Mouse (Mus musculus): ENCODE measurements around the gene Col15a1. TPM values are rescaled to one million over a fixed set of nuclear protein-coding genes. Genes with fewer than 3 reads are reported as not detected.

Gene Col15a1
- polyA plus RNA-seq, 1 experiment from 2014 or later: 5.2 TPM

- Histone ChIP-seq H3K4me3 (replicated peaks) (no peak overlapping the region), H3K4me1 (no peaks in the 10 kb centered on the region; the same call in 1 of the 2 replicates), H3K9me3 (no peaks in the 10 kb centered on the region), H3K36me3 (replicated peaks) (no peaks in the 10 kb centered on the region), H3K9ac (no peak overlapping the region), H3K4me2 (no peak overlapping the region), H3K27ac (no peak overlapping the region), H3K27me3 (no peaks in the 10 kb centered on the region)
- ATAC-seq (ENCODE audit: low FRiP score): no peak
- WGBS: 83% methylated on average over 16 of the region's 16 CpGs
Observed at GRCm38 (mm10) chr4:47293771-47294543, 86.0 kb downstream of the Col15a1 start.

DNA sequence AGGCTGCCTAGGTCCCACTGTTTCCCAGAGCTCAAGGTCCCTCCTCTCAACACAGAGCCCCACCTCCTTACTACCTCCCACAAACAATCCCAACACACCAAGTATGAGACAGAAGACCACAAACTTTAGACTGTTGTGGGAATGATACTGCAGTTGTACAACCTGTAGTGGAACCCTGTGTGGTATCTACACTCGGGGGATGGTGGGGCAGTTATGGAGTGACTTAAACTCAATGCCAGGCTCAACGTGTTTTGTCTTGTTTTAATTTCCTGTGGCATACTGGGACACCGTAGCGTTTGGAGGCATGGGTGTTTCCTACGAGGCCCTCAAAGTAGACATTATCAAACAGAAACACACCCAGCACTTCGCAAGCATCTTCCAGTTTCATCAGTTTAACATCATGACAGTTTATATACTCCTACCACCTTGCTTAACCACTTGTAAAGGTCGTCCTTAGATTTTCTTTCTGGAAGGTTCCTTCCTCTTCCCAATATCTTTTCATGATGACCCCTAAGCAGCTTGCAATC, 86.6 kb downstream of the Col15a1 start:
- Histone ChIP-seq H3K36me3 (replicated peaks) (no peaks in the 10 kb centered on the region), H3K9me3 (no peaks in the 10 kb centered on the region), H3K4me3 (replicated peaks) (no peak overlapping the region), H3K4me2 (no peak overlapping the region), H3K9ac (no peak overlapping the region), H3K27ac (no peak overlapping the region), H3K27me3 (no peaks in the 10 kb centered on the region), H3K4me1 (no peaks in the 10 kb centered on the region; the same call in 1 of the 2 replicates)
- 92% methylated on average over 7 of the region's 7 CpGs for WGBS
- no peak for ATAC-seq (ENCODE audit: low FRiP score)

DNA sequence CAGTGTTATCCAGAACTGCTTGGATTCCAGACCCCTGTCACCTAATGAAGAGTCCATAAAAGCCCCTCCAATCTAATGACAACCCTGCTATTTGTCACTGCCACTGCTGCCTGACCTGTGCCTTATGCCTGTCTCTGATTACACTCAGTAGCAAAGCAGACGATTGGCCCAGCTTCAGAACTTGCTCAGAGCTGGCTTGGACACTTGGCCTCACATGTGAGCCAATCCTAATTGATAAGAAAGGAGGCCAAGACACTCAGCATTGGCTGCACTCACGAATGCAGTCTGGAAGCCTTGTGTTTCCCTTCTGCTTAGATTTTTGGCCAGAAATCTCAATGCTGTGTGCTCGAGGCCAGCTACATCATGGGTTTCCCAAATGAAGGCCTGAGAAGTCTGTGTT, 87.6 kb downstream of the Col15a1 start:
- H3K4me2 ChIP-seq: no peak overlapping the region
- no peaks in the 10 kb centered on the region for H3K9me3 ChIP-seq
- H3K27me3 ChIP-seq: no peaks in the 10 kb centered on the region
- no peak overlapping the region for H3K9ac ChIP-seq
- no peak for ATAC-seq (ENCODE audit: low FRiP score)
- WGBS: 72% methylated on average over 3 of the region's 3 CpGs
- no peak overlapping the region for H3K4me3 ChIP-seq (replicated peaks)
- H3K36me3 ChIP-seq (replicated peaks): no peaks in the 10 kb centered on the region
- H3K27ac ChIP-seq: no peak overlapping the region
- no peaks in the 10 kb centered on the region; the same call in 1 of the 2 replicates for H3K4me1 ChIP-seq

DNA sequence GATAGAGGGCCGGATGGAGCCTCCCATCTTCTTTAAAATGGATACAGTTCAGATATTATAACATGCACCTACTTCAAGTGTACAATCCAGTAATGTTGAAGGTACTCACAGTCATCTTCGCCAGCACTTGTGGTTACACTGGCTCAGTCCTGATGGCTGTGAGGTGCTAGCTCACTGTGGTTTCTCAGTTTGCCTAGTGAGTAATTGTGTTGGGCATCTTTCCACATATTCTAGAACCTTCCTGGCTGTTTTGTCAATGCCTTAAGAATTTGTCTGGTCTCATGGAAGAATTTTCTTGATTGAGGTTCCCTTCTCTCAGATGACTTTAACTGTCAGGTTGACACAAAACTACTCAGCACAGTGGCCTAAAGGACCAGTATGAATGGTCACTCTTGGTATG, 92.7 kb downstream of the Col15a1 start:
- H3K4me3 ChIP-seq (replicated peaks): no peak overlapping the region
- no peak overlapping the region for H3K4me2 ChIP-seq

GRCm38 (mm10) chr4:47302610-47303009, 94.6 kb downstream of the Col15a1 start:
- no peaks in the 10 kb centered on the region for H3K36me3 ChIP-seq (replicated peaks)
- H3K9me3 ChIP-seq: no peaks in the 10 kb centered on the region
- no peak for ATAC-seq (ENCODE audit: low FRiP score)
- no peak overlapping the region for H3K27ac ChIP-seq
- WGBS: 93% methylated on average over 7 of the region's 7 CpGs
- H3K27me3 ChIP-seq: no peaks in the 10 kb centered on the region
- no peak overlapping the region for H3K9ac ChIP-seq
- no peak overlapping the region for H3K4me3 ChIP-seq (replicated peaks)
- no peak overlapping the region for H3K4me2 ChIP-seq
- H3K4me1 ChIP-seq: no peaks in the 10 kb centered on the region

More for the DNA sequence above, 92.7 kb downstream of the Col15a1 start:
- 92% methylated on average over 2 of the region's 2 CpGs for WGBS
- no peak for ATAC-seq (ENCODE audit: low FRiP score)
- no peak overlapping the region for H3K27ac ChIP-seq
- no peaks in the 10 kb centered on the region for H3K9me3 ChIP-seq
- H3K27me3 ChIP-seq: no peaks in the 10 kb centered on the region
- no peaks in the 10 kb centered on the region for H3K36me3 ChIP-seq (replicated peaks)
- H3K9ac ChIP-seq: no peak overlapping the region
- H3K4me1 ChIP-seq: no peaks in the 10 kb centered on the region

GRCm38 (mm10) chr4:47303340-47303998, 95.5 kb downstream of the Col15a1 start:
- 71% methylated on average over 5 of the region's 5 CpGs for WGBS
- Histone ChIP-seq H3K36me3 (replicated peaks) (no peaks in the 10 kb centered on the region), H3K9ac (no peak overlapping the region), H3K4me1 (no peaks in the 10 kb centered on the region), H3K4me3 (replicated peaks) (no peak overlapping the region), H3K4me2 (no peak overlapping the region), H3K27me3 (no peaks in the 10 kb centered on the region), H3K27ac (no peak overlapping the region), H3K9me3 (no peaks in the 10 kb centered on the region)
- no peak for ATAC-seq (ENCODE audit: low FRiP score)

DNA sequence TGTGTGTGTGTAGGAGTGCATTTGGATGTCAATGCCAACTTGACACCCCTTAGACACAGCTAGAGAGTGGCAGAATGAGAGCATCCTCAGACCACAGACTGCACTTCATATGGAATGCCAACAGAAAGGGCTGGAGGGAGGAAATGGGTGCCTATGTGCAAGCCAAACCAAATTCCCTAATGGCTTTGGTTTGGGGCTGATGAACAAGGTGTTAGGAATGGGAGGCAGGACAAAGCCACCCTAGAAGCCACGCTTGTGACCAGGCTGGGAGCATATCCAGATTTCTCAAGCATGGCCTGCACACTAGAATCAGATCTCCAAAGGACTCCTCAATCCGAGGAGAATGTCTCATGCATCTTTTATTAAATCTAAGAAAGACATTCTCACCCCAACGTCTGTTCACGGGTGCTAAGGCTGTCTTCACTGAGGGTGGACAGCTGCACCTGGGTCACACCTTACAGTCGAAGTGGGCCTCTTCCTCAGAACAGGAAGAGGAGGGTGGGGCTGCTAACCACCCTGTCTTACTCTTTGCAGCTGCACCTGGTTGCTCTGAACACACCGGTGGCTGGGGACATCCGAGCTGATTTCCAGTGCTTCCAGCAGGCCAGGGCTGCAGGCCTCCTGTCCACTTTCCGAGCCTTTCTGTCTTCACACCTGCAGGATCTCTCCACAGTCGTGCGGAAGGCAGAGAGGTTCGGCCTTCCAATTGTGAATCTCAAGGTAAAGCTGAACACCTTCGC, 102.1 kb downstream of the Col15a1 start:
- H3K9me3 ChIP-seq: no peaks in the 10 kb centered on the region
- no peak overlapping the region for H3K27ac ChIP-seq
- H3K36me3 ChIP-seq (replicated peaks): no peaks in the 10 kb centered on the region
- WGBS: 91% methylated on average over 12 of the region's 12 CpGs
- no peaks in the 10 kb centered on the region for H3K4me1 ChIP-seq
- no peak overlapping the region for H3K4me3 ChIP-seq (replicated peaks)
- ATAC-seq (ENCODE audit: low FRiP score): no peak
- H3K4me2 ChIP-seq: no peak overlapping the region
- H3K27me3 ChIP-seq: no peaks in the 10 kb centered on the region
- H3K9ac ChIP-seq: no peak overlapping the region

DNA sequence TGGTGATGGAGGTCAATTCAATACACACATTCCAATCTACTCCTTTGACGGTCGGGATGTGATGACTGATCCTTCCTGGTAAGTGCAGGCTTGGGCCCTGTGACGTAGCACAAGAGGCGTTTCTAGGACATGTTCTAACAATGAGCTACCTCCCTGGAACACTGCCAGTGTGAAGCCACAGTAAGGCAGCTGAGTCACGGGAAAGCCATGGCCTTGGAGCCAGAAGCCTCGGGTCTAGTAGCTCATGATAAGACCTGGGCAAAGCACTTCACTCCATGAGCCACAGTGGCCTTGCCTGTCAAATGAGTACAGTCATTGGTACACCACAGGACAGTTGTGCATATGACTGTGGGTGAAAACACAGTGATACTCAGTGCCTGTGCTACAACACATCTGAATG, 102.9 kb downstream of the Col15a1 start:
- H3K27ac ChIP-seq: no peak overlapping the region
- no peaks in the 10 kb centered on the region for H3K9me3 ChIP-seq
- no peaks in the 10 kb centered on the region for H3K36me3 ChIP-seq (replicated peaks)
- H3K4me2 ChIP-seq: no peak overlapping the region
- no peaks in the 10 kb centered on the region for H3K4me1 ChIP-seq
- no peak for ATAC-seq (ENCODE audit: low FRiP score)
- no peaks in the 10 kb centered on the region for H3K27me3 ChIP-seq
- H3K9ac ChIP-seq: no peak overlapping the region
- WGBS: 83% methylated on average over 6 of the region's 6 CpGs
- H3K4me3 ChIP-seq (replicated peaks): no peak overlapping the region

- Histone ChIP-seq H3K9me3 (no peaks in the 10 kb centered on the region), H3K4me2 (no peak overlapping the region), H3K27me3 (no peaks in the 10 kb centered on the region), H3K36me3 (replicated peaks) (no peaks in the 10 kb centered on the region), H3K27ac (no peak overlapping the region), H3K4me1 (no peaks in the 10 kb centered on the region), H3K4me3 (replicated peaks) (no peak overlapping the region), H3K9ac (no peak overlapping the region)
- 89% methylated on average over 6 of the region's 6 CpGs for WGBS
- ATAC-seq (ENCODE audit: low FRiP score): no peak
Observed at GRCm38 (mm10) chr4:47311467-47311866, 103.5 kb downstream of the Col15a1 start.

DNA sequence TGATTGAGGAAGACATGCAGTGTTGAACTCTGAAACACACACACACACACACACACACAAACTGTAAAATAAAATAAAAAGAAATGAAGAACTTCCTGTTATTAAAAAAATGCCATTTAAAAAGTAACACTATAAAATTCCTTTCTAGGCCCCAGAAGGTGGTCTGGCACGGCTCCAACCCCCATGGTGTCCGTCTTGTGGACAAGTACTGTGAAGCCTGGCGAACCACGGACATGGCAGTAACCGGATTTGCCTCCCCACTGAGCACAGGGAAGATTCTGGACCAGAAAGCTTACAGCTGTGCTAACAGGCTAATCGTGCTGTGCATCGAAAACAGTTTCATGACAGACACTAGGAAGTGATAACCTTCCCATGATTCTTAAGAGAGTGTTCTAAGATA, 104.0 kb downstream of the Col15a1 start:
- Histone ChIP-seq H3K9me3 (no peaks in the 10 kb centered on the region), H3K4me2 (no peak overlapping the region), H3K36me3 (replicated peaks) (no peaks in the 10 kb centered on the region), H3K27ac (no peak overlapping the region), H3K9ac (no peak overlapping the region), H3K27me3 (no peaks in the 10 kb centered on the region), H3K4me3 (replicated peaks) (no peak overlapping the region), H3K4me1 (no peaks in the 10 kb centered on the region)
- 80% methylated on average over 7 of the region's 7 CpGs for WGBS
- no peak for ATAC-seq (ENCODE audit: low FRiP score)

GRCm38 (mm10) chr4:47312676-47313075, 104.7 kb downstream of the Col15a1 start:
- Histone ChIP-seq H3K4me2 (no peak overlapping the region), H3K36me3 (replicated peaks) (no peaks in the 10 kb centered on the region), H3K9ac (no peak overlapping the region), H3K4me1 (no peaks in the 10 kb centered on the region), H3K9me3 (no peaks in the 10 kb centered on the region), H3K27me3 (no peaks in the 10 kb centered on the region), H3K4me3 (replicated peaks) (no peak overlapping the region), H3K27ac (no peak overlapping the region)
- 85% methylated on average over 14 of the region's 14 CpGs for WGBS
- no peak for ATAC-seq (ENCODE audit: low FRiP score)

- Histone ChIP-seq H3K36me3 (replicated peaks) (no peaks in the 10 kb centered on the region), H3K27me3 (no peaks in the 10 kb centered on the region), H3K4me1 (no peaks in the 10 kb centered on the region), H3K4me2 (no peak overlapping the region), H3K27ac (no peak overlapping the region), H3K4me3 (replicated peaks) (no peak overlapping the region), H3K9me3 (no peaks in the 10 kb centered on the region), H3K9ac (no peak overlapping the region)
- ATAC-seq (ENCODE audit: low FRiP score): no peak
- 87% methylated on average over 8 of the region's 8 CpGs for whole genome bisulfite sequencing
Observed at GRCm38 (mm10) chr4:47313710-47314410, 105.9 kb downstream of the Col15a1 start.

Data from forebrain, embryonic 12.5 days (tissue).